Mouse (Mus musculus): ENCODE measurements around the gene Fhit. TPM values are rescaled to one million over a fixed set of nuclear protein-coding genes. Genes with fewer than 3 reads are reported as not detected.
A peak's percentile ranks its signal among the peaks of the same experiment; 100 is the strongest.
"Not testable (repeated sequence)": the region's sequence is repeated elsewhere in the genome, so short reads cannot be mapped to it uniquely, and the experiment has no call there.

Gene Fhit
- polyA plus RNA-seq, 1 experiment from 2014 or later = 3.3 TPM

DNA sequence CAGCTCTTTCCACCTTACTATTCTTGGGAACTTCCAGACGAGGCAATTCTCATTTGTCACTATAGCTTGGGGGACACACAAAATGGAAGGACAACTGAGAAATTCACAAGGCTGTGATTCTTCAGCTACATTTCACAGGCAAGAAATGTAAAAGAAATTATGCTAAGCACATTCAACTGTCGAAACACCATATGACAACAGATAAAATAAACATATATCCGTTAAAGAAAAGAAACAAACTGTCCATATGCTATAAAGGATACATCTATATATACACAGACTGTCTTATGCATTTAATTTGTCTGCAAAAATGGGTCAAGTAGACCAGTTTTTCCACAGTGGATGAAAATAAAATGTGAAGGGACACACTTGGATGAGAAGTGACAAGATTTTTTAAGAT is 76.2 kb downstream of the Fhit start:
- no peaks in the 10 kb centered on the region for H3K9me3 ChIP-seq
- H3K4me1 ChIP-seq = peaks cover 10% of the 10 kb centered on the region
- H3K4me3 ChIP-seq (replicated peaks) = no peak overlapping the region
- H3K4me2 ChIP-seq = no peak overlapping the region
- H3K9ac ChIP-seq = no peak overlapping the region
- no peak overlapping the region for H3K27ac ChIP-seq
- no peaks in the 10 kb centered on the region for H3K36me3 ChIP-seq (replicated peaks)
- 84% methylated on average over 3 of the region's 3 CpGs for WGBS
- no peaks in the 10 kb centered on the region for H3K27me3 ChIP-seq
- no peak for ATAC-seq (ENCODE audit: low FRiP score)

GRCm38 (mm10) chr14:11083946-11084345 is 77.9 kb downstream of the Fhit start:
- no peaks in the 10 kb centered on the region for H3K9me3 ChIP-seq
- H3K4me1 ChIP-seq = peaks cover 10% of the 10 kb centered on the region
- no peaks in the 10 kb centered on the region for H3K27me3 ChIP-seq
- ATAC-seq (ENCODE audit: low FRiP score) = peak; percentile 73; the same call in 1 of the 2 replicates
- WGBS = 35% methylated on average over 3 of the region's 3 CpGs
- H3K4me2 ChIP-seq = no peak overlapping the region
- H3K36me3 ChIP-seq (replicated peaks) = no peaks in the 10 kb centered on the region
- no peak overlapping the region for H3K9ac ChIP-seq
- no peak overlapping the region for H3K4me3 ChIP-seq (replicated peaks)
- H3K27ac ChIP-seq = no peak overlapping the region; the same call in 1 of the 2 replicates

- Histone ChIP-seq H3K36me3 (replicated peaks) (no peaks in the 10 kb centered on the region), H3K4me1 (peaks cover 10% of the 10 kb centered on the region), H3K4me2 (no peak overlapping the region), H3K27me3 (no peaks in the 10 kb centered on the region), H3K4me3 (replicated peaks) (no peak overlapping the region), H3K9ac (no peak overlapping the region), H3K9me3 (no peaks in the 10 kb centered on the region), H3K27ac (no peak overlapping the region; the same call in 1 of the 2 replicates)
- ATAC-seq (ENCODE audit: low FRiP score) = no peak
- 44% methylated on average over 5 of the region's 5 CpGs for WGBS
These were observed 78.4 kb downstream of the Fhit start for GRCm38 (mm10) chr14:11083462-11083861.

GRCm38 (mm10) chr14:11063594-11063993 is 98.2 kb downstream of the Fhit start:
- H3K27me3 ChIP-seq = no peaks in the 10 kb centered on the region
- H3K9ac ChIP-seq = no peak overlapping the region
- ATAC-seq (ENCODE audit: low FRiP score) = no peak
- H3K4me2 ChIP-seq = no peak overlapping the region
- H3K36me3 ChIP-seq (replicated peaks) = no peaks in the 10 kb centered on the region
- WGBS = 54% methylated on average over 2 of the region's 2 CpGs
- no peaks in the 10 kb centered on the region; the same call in 1 of the 2 replicates for H3K4me1 ChIP-seq
- no peak overlapping the region for H3K4me3 ChIP-seq (replicated peaks)
- H3K9me3 ChIP-seq = no peaks in the 10 kb centered on the region
- H3K27ac ChIP-seq = no peak overlapping the region

DNA sequence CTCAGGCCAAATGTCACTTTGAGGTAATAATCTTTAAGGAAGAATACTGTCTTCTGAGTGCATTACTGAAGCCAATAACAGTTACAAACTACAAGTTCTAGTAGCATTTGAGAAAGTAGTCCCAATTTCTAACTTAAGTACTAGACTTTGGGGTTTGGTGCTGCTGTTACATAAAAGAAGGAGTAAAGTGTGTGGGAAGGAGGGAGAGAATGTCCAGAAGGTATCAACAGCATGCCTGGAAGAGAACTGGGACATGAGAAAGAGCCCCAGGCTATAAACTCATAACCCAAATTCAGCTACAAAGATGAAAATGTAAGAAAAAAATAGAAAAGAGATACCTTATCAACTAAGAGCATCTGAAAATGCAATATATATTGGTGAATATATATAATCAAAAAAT is 101.6 kb downstream of the Fhit start:
- Histone ChIP-seq H3K27ac (no peak overlapping the region), H3K4me3 (replicated peaks) (no peak overlapping the region), H3K36me3 (replicated peaks) (no peaks in the 10 kb centered on the region), H3K9me3 (no peaks in the 10 kb centered on the region), H3K27me3 (no peaks in the 10 kb centered on the region), H3K9ac (no peak overlapping the region), H3K4me1 (no peaks in the 10 kb centered on the region; the same call in 1 of the 2 replicates), H3K4me2 (no peak overlapping the region)
- no peak for ATAC-seq (ENCODE audit: low FRiP score)

DNA sequence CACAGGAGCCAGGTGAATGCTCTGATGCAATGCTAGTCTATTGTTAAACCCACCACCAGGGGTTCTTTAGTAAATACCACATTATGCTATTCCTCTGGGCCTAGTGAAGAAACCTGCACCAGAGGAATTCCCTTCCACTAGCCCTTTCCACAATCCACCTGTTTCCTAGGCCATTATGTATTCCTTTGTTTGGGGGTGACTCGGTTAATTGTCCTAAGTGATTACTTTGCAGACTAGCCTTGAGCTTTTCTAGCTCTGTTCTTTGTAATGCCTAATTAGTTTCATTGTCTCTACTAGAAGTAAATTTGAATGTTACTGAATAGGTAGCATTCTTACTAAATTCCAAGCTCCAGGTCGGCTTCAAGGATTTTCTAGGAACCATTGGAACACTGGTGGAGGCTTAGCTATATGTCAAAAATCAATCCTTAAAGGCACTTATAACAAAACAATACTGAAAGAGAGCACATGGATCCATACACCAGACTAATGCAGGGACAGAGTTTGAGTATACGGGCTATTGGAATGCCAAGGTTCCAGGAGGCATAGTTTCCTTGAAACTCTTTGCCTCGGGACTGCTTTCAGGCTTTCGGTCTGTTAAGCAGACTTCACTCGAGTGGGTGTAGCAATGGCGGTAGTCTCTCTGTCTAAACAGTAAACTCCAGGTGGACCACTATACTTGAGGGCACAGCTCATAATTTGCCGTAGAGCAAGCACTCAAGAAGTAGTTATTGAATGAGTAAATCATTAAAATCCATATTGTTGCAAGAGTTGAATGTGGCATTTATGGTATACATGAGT is 122.1 kb downstream of the Fhit start:
- H3K9ac ChIP-seq; ATAC-seq (ENCODE audit: low FRiP score); H3K4me2 ChIP-seq; H3K4me1 ChIP-seq; H3K27me3 ChIP-seq; H3K36me3 ChIP-seq (replicated peaks); H3K9me3 ChIP-seq; H3K27ac ChIP-seq; H3K4me3 ChIP-seq (replicated peaks): not testable (repeated sequence)
- WGBS = 44% methylated on average over 8 of the region's 8 CpGs

DNA sequence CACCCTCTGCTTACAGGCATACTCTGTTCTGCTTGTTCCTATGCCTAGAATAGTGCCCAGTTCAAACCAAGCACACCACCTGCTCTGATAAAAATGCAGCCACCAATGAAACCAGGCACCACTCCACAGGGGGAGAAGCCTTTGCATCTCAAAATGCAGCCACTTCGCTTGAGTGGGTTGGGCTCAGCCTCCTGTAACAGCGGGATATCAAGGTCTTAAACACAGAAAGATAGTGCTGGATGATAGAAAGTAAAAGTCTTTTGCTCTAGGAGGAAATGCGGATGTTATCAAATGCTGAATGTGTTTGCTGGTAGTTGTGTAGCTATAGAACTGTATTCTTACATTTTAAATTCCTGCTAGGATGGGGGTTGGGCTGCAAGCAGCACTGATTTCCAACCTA is 140.4 kb downstream of the Fhit start:
- Histone ChIP-seq H3K9ac (no peak overlapping the region), H3K36me3 (replicated peaks) (no peaks in the 10 kb centered on the region), H3K9me3 (no peaks in the 10 kb centered on the region), H3K27me3 (no peaks in the 10 kb centered on the region), H3K4me3 (replicated peaks) (no peak overlapping the region), H3K4me1 (peaks cover 4% of the 10 kb centered on the region; the same call in 1 of the 2 replicates), H3K27ac (no peak overlapping the region), H3K4me2 (no peak overlapping the region)
- WGBS = 12% methylated on average over 3 of the region's 3 CpGs
- no peak for ATAC-seq (ENCODE audit: low FRiP score)

DNA sequence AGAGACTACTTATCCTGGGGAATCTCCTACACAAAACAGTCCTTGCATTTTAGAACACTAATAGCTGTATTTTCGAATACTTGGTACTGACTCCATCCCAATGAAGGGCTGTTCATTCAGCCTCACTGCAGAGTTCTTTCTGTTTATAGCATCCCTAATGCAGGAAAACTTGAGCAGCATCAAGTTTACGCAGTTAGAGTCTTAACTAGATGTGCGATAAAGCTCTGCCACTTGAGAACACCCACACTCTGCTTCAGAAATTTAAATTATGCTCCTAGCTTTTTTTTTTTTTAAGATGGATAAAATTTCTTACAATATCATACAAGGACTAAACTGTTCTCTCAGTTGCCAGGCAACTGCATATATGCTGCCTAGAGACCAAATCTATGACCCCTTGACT is 183.2 kb downstream of the Fhit start:
- Histone ChIP-seq H3K27ac (no peak overlapping the region), H3K36me3 (replicated peaks) (no peaks in the 10 kb centered on the region)
- WGBS = 93% methylated on average over 3 of the region's 3 CpGs

DNA sequence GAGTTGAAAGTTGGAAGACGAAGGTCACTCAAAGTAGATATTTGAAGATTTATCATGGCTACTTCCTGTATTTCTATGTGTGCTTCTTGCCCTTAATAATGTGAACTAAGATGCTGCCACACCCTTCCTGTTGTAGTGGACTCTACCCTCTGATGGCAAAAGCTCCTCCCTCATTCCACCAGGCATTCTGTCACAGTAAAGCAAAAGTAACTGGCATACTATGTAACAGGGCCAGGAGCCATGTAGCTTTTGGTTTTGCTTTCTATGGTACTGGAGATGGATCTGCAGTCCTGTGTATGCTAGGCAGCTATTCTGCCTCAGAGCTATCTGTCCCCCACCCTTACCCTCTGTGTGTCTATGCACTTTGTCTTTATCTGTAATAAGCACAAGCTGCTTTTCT is 220.2 kb downstream of the Fhit start:
- Histone ChIP-seq H3K9me3 (no peaks in the 10 kb centered on the region), H3K4me1 (no peaks in the 10 kb centered on the region)
- 95% methylated on average over 1 of the region's 1 CpGs for WGBS

More for the DNA sequence above, 183.2 kb downstream of the Fhit start:
- Histone ChIP-seq H3K4me1 (no peaks in the 10 kb centered on the region), H3K9me3 (no peaks in the 10 kb centered on the region), H3K4me3 (replicated peaks) (no peak overlapping the region), H3K27me3 (no peaks in the 10 kb centered on the region), H3K9ac (no peak overlapping the region), H3K4me2 (no peak overlapping the region)
- no peak for ATAC-seq (ENCODE audit: low FRiP score)

GRCm38 (mm10) chr14:10933667-10934066 is 228.2 kb downstream of the Fhit start:
- Histone ChIP-seq H3K36me3 (replicated peaks) (no peaks in the 10 kb centered on the region), H3K4me3 (replicated peaks) (no peak overlapping the region), H3K9me3 (no peaks in the 10 kb centered on the region), H3K4me1 (0 out of 2 replicates have a peak, but pooled peaks cover 5% of the 10 kb centered on the region), H3K9ac (no peak overlapping the region), H3K4me2 (no peak overlapping the region), H3K27ac (no peak overlapping the region), H3K27me3 (no peaks in the 10 kb centered on the region)
- WGBS = 21% methylated on average over 3 of the region's 3 CpGs
- ATAC-seq (ENCODE audit: low FRiP score) = no peak

More for the DNA sequence above, 220.2 kb downstream of the Fhit start:
- Histone ChIP-seq H3K27ac (no peak overlapping the region), H3K4me2 (no peak overlapping the region), H3K4me3 (replicated peaks) (no peak overlapping the region), H3K27me3 (no peaks in the 10 kb centered on the region), H3K9ac (no peak overlapping the region), H3K36me3 (replicated peaks) (no peaks in the 10 kb centered on the region)
- ATAC-seq (ENCODE audit: low FRiP score) = no peak

DNA sequence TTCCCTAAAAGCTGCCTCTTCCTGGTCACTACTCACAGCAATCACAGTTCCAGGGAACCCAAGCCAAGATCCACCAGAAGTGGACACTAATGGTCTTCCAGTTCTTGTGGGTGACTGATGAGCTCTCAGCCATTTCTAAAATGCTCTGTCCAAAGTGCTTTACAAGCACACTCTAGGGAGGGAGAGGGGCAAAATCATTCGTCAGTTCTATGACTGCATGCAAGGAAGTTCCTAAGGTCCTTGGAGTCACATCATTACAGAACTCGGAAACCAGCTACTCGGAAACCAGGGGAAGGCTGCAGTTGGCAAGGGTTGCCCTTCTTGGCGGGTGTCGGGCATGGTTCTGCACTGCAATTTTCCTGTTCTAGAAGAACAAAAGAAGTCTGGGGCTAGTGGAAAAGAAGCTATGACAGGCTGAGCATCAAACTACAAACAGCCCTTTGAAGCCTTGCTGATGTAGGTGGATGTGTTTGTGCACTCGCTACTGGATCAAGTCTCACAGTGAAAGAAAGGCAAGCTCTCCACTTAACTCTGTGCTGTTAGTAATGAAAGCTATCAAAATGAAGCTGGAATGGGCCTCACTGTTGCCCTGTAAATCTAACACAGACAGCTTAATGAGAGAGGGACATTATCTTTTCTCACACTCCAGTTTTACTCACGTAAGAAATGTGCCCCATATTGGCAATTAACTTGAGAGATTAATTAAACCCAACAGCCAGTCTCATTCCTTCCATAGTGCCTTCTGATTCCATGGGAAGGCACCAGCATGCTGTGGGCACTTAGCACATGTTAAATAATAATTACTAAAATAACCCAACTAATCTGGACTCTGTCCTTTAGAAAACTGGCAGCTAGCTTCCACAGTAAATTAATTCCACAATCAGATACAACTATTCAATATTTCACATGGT is 243.7 kb downstream of the Fhit start:
- ATAC-seq (ENCODE audit: low FRiP score) = no peak

GRCm38 (mm10) chr14:10908011-10908410 is 253.8 kb downstream of the Fhit start:
- WGBS = 79% methylated on average over 2 of the region's 2 CpGs
- Histone ChIP-seq H3K27ac (no peak overlapping the region), H3K36me3 (replicated peaks) (no peaks in the 10 kb centered on the region), H3K4me2 (no peak overlapping the region), H3K27me3 (no peaks in the 10 kb centered on the region), H3K9ac (no peak overlapping the region), H3K4me1 (no peaks in the 10 kb centered on the region), H3K9me3 (no peaks in the 10 kb centered on the region), H3K4me3 (replicated peaks) (no peak overlapping the region)
- no peak for ATAC-seq (ENCODE audit: low FRiP score)

More for the DNA sequence above, 243.7 kb downstream of the Fhit start:
- Histone ChIP-seq H3K9ac (no peak overlapping the region), H3K4me3 (replicated peaks) (no peak overlapping the region), H3K9me3 (no peaks in the 10 kb centered on the region), H3K36me3 (replicated peaks) (no peaks in the 10 kb centered on the region), H3K4me2 (no peak overlapping the region), H3K27me3 (no peaks in the 10 kb centered on the region), H3K4me1 (no peaks in the 10 kb centered on the region), H3K27ac (no peak overlapping the region)
- WGBS = 54% methylated on average over 7 of the region's 7 CpGs
